Mouse (Mus musculus) heart, adult 2 months (tissue): ENCODE measurements at regions not wholly inside any gene's neighbourhood (a gene's known extent, or its start where the extent isn't known, plus 50 kb on each side); places are given as distances from the start of the nearest gene placed in this dataset.

Source experiments
- CTCF ChIP-seq: fragments of 200-600 bp; IDR thresholded peaks from 2 replicates; pipeline ENCODE4 v1.8.1; 2022; ENCODE audit warnings: antibody characterized with exemption, mild to moderate bottlenecking, moderate library complexity
- EP300 ChIP-seq: fragments of 200-500 bp; IDR thresholded peaks from 2 replicates; pipeline ENCODE4 v1.6.1; 2011; ENCODE audit warnings: low read depth, low read length, control low read depth; ENCODE audit not compliant: insufficient read depth
- POLR2A ChIP-seq: fragments of 200-500 bp; IDR thresholded peaks from 2 replicates; pipeline ENCODE4 v1.6.1; 2011; ENCODE audit warnings: mild to moderate bottlenecking, low read depth, low read length, control low read depth; ENCODE audit not compliant: insufficient read depth

DNA sequence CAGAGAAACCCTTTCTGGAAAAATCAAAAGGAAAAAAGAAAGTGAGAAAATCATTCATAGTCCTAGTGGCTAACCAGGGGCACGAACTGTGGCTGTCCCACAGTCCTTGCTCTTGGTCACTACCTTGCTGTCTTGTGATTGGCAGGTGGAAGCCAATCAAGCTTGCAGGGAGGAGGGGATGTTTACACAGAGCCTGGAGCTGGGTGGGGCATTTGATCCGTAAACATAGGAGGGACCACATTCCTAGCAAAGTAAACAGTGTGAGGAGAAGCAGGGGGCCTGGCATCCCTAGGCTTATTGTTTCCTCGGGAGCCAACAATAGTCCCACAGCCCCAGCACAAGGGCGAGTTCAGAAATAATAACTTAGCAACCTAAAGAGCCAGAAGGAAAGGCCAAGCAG, 466.5 kb upstream of the Gm10131 start:
- no peak for TF ChIP-seq CTCF
- TF ChIP-seq EP300 = no peak
- TF ChIP-seq POLR2A = no peak
